Mouse (Mus musculus) CH12.LX (cell line): ENCODE measurements around the gene Palm2. TPM values are rescaled to one million over a fixed set of nuclear protein-coding genes. Genes with fewer than 3 reads are reported as not detected.

Experiments
- DNase-seq: peaks from one replicate; pipeline ENCODE4 v3.0.0-alpha.2; 2013; ENCODE audit errors: extremely low read depth
- H3K27ac ChIP-seq: 2 replicates; pipeline ENCODE4 v1.5.1; 2012; ENCODE audit warnings: low read depth, mild to moderate bottlenecking, control low read depth, moderate library complexity; ENCODE audit not compliant: insufficient read depth
- H3K27me3 ChIP-seq: replicated peaks from 2 replicates; pipeline ENCODE3; 2012; ENCODE audit warnings: inconsistent platforms
- H3K36me3 ChIP-seq, 2 experiments: replicated peaks in 1 of 2; 2 replicates each; pipeline versions ENCODE3 to v1.6.1; 2012; ENCODE audit warnings: inconsistent platforms in 1 of 2, low read length in 1 of 2, mild to moderate bottlenecking in 1 of 2, mixed read lengths in 1 of 2, moderate library complexity in 1 of 2; ENCODE audit not compliant: control insufficient read depth in 1 of 2, insufficient read depth in 1 of 2
- H3K4me1 ChIP-seq, 2 experiments: 2 replicates each; pipeline ENCODE4 v1.6.1; 2012; ENCODE audit warnings: inconsistent platforms in 1 of 2, moderate library complexity in 1 of 2; ENCODE audit not compliant: insufficient read depth in 2 of 2, control insufficient read depth in 1 of 2
- H3K4me2 ChIP-seq: 2 replicates; pipeline ENCODE4 v1.6.1; 2012; ENCODE audit warnings: low read depth, mild to moderate bottlenecking, control low read depth; ENCODE audit not compliant: poor library complexity, insufficient read depth, severe bottlenecking
- H3K4me3 ChIP-seq, 3 experiments: fragments of 150-350 bp in 1 of 3; sonication (generic) in 1 of 3; replicated peaks in 1 of 3; 2 replicates each; pipeline versions ENCODE3 to v1.5.1; 2011 to 2012; ENCODE audit warnings: low read depth in 2 of 3, low read length in 2 of 3, mild to moderate bottlenecking in 2 of 3, moderate library complexity in 2 of 3, control low read depth in 1 of 3, improper control_type of control experiment in 1 of 3, inconsistent platforms in 1 of 3, mixed read lengths in 1 of 3; ENCODE audit not compliant: poor library complexity in 1 of 3
- H3K79me2 ChIP-seq: replicated peaks from 2 replicates; pipeline ENCODE4 v1.6.1; 2012; ENCODE audit warnings: mild to moderate bottlenecking, moderate library complexity; ENCODE audit not compliant: control insufficient read depth, poor library complexity, insufficient read depth, severe bottlenecking; ENCODE audit errors: extremely low read depth
- H3K9ac ChIP-seq: 2 replicates; pipeline ENCODE4 v1.6.1; 2012; ENCODE audit warnings: low read depth, mild to moderate bottlenecking, control low read depth, moderate library complexity; ENCODE audit not compliant: insufficient read depth
- H3K9me3 ChIP-seq: replicated peaks from 2 replicates; pipeline ENCODE3; 2012; ENCODE audit warnings: low read length, inconsistent platforms, mixed read lengths
- E2F4 ChIP-seq: IDR thresholded peaks from 2 replicates; pipeline ENCODE4 v1.6.1; 2011; ENCODE audit warnings: low read depth, low read length, improper control_type of control experiment; ENCODE audit not compliant: insufficient replicate concordance
- ELF1 ChIP-seq: IDR thresholded peaks from 2 replicates; pipeline ENCODE4 v1.6.1; 2014; ENCODE audit warnings: low read depth, mild to moderate bottlenecking, inconsistent platforms, low read length, improper control_type of control experiment
- EP300 ChIP-seq: IDR thresholded peaks from 2 replicates; pipeline ENCODE4 v1.6.1; 2011; ENCODE audit warnings: low read length, improper control_type of control experiment
- GABPA ChIP-seq: IDR thresholded peaks from 2 replicates; pipeline ENCODE4 v1.6.1; 2012; ENCODE audit warnings: low read depth, low read length, improper control_type of control experiment, inconsistent platforms; ENCODE audit not compliant: insufficient replicate concordance
- HCFC1 ChIP-seq: IDR thresholded peaks from 2 replicates; pipeline ENCODE4 v1.6.1; 2012; ENCODE audit warnings: low read depth, mild to moderate bottlenecking, inconsistent platforms, low read length, improper control_type of control experiment
- JUN ChIP-seq: IDR thresholded peaks from 2 replicates; pipeline ENCODE4 v1.6.1; 2011; ENCODE audit warnings: low read depth, mild to moderate bottlenecking, low read length, improper control_type of control experiment, moderate library complexity; ENCODE audit not compliant: insufficient read depth
- JUND ChIP-seq: conservative IDR thresholded peaks from 2 replicates; pipeline ENCODE4 v1.6.1; 2011; ENCODE audit warnings: low read depth, low read length, improper control_type of control experiment
- KAT2A ChIP-seq: IDR thresholded peaks from 2 replicates; pipeline ENCODE4 v1.6.1; 2012; ENCODE audit warnings: low read length, improper control_type of control experiment, inconsistent platforms; ENCODE audit not compliant: insufficient replicate concordance
- MAFK ChIP-seq: IDR thresholded peaks from 2 replicates; pipeline ENCODE4 v1.6.1; 2011; ENCODE audit warnings: low read length, improper control_type of control experiment; ENCODE audit not compliant: insufficient replicate concordance
- MAX ChIP-seq: IDR thresholded peaks from 2 replicates; pipeline ENCODE4 v1.6.1; 2011; ENCODE audit warnings: low read length, improper control_type of control experiment
- MAZ ChIP-seq: IDR thresholded peaks from 2 replicates; pipeline ENCODE4 v1.6.1; 2012; ENCODE audit warnings: low read depth, mild to moderate bottlenecking, inconsistent platforms, low read length, improper control_type of control experiment, moderate library complexity
- MYC ChIP-seq: IDR thresholded peaks from 2 replicates; pipeline ENCODE4 v1.6.1; 2011; ENCODE audit warnings: low read depth, mild to moderate bottlenecking, improper control_type of control experiment, low read length
- PAX5 ChIP-seq: IDR thresholded peaks from 2 replicates; pipeline ENCODE4 v1.6.1; 2012; ENCODE audit warnings: low read length, inconsistent platforms, mixed read lengths
- POLR2A ChIP-seq: IDR thresholded peaks from 2 replicates; pipeline ENCODE4 v1.6.1; 2011; ENCODE audit warnings: low read depth, mild to moderate bottlenecking, improper control_type of control experiment, low read length
- POLR2AphosphoS2 ChIP-seq: IDR thresholded peaks from 2 replicates; pipeline ENCODE4 v1.6.1; 2011; ENCODE audit warnings: low read depth, low read length, improper control_type of control experiment
- RAD21 ChIP-seq: IDR thresholded peaks from 2 replicates; pipeline ENCODE4 v1.6.1; 2011; ENCODE audit warnings: low read depth, mild to moderate bottlenecking, low read length, improper control_type of control experiment, moderate library complexity
- RCOR1 ChIP-seq: conservative IDR thresholded peaks from 2 replicates; pipeline ENCODE4 v1.6.1; 2012; ENCODE audit warnings: low read depth, mild to moderate bottlenecking, inconsistent platforms, low read length, improper control_type of control experiment
- SIN3A ChIP-seq: IDR thresholded peaks from 2 replicates; pipeline ENCODE4 v1.6.1; 2012; ENCODE audit warnings: low read length, improper control_type of control experiment, inconsistent platforms
- SMC3 ChIP-seq: IDR thresholded peaks from 2 replicates; pipeline ENCODE4 v1.6.1; 2011; ENCODE audit warnings: low read depth, low read length, improper control_type of control experiment
- TCF12 ChIP-seq: IDR thresholded peaks from 2 replicates; pipeline ENCODE4 v1.6.1; 2014; ENCODE audit warnings: low read depth, mild to moderate bottlenecking, inconsistent platforms, low read length, improper control_type of control experiment
- USF1 ChIP-seq: IDR thresholded peaks from 2 replicates; pipeline ENCODE4 v1.6.1; 2014; ENCODE audit warnings: low read depth, mild to moderate bottlenecking, inconsistent platforms, low read length, improper control_type of control experiment
- USF2 ChIP-seq: conservative IDR thresholded peaks from 2 replicates; pipeline ENCODE4 v1.6.1; 2011; ENCODE audit warnings: low read depth, low read length, improper control_type of control experiment
- ZC3H11A ChIP-seq: IDR thresholded peaks from 2 replicates; pipeline ENCODE4 v1.6.1; 2012; ENCODE audit warnings: low read depth, mild to moderate bottlenecking, inconsistent platforms, low read length, improper control_type of control experiment
- ZKSCAN1 ChIP-seq: IDR thresholded peaks from 2 replicates; pipeline ENCODE4 v1.6.1; 2012; ENCODE audit warnings: low read depth, inconsistent platforms, low read length, improper control_type of control experiment, borderline replicate concordance
- ZMIZ1 ChIP-seq: IDR thresholded peaks from 2 replicates; pipeline ENCODE4 v1.6.1; 2012; ENCODE audit warnings: low read depth, mild to moderate bottlenecking, inconsistent platforms, low read length, improper control_type of control experiment
- ZNF384 ChIP-seq: IDR thresholded peaks from 2 replicates; pipeline ENCODE4 v1.6.1; 2012; ENCODE audit warnings: low read depth, low read length, improper control_type of control experiment, inconsistent platforms
- dilution Hi-C: fragments of 300-500 bp; cut with MboI; formaldehyde crosslinking; loops from 2 replicates; pipeline ENCODE4 v1.14.3; 2020; ENCODE audit warnings: low sequenced_read_pairs; ENCODE audit not compliant: extremely low pct_unique_long_range_greater_than_20kb, extremely low pct_ligation_motif_present
- in situ Hi-C: fragments of 300-500 bp; cut with MboI; formaldehyde crosslinking; loops from 3 replicates; pipeline ENCODE4 v1.14.3; 2019; ENCODE audit warnings: low sequenced_read_pairs, low pct_ligation_motif_present, low pct_unique_long_range_greater_than_20kb, mixed read lengths
- polyA plus RNA-seq: library from polyadenylated mRNA; unstranded; fragments of >175 nt; gene quantifications from 2 replicates; pipeline ENCODE4 v1.2.1, GENCODE M21; 2012; ENCODE audit warnings: low read depth; ENCODE audit not compliant: insufficient read length
- total RNA-seq, 2 experiments: library from RNA; depleted of rRNA; stranded (reverse); fragments of 300-350 nt in 1 of 2; fragments of >200 nt in 1 of 2; gene quantifications; 2 replicates each; pipeline ENCODE4 v1.2.3; 2012 to 2014

Palm2 gene
- total and polyA plus RNA-seq, 3 experiments: not detected

DNA sequence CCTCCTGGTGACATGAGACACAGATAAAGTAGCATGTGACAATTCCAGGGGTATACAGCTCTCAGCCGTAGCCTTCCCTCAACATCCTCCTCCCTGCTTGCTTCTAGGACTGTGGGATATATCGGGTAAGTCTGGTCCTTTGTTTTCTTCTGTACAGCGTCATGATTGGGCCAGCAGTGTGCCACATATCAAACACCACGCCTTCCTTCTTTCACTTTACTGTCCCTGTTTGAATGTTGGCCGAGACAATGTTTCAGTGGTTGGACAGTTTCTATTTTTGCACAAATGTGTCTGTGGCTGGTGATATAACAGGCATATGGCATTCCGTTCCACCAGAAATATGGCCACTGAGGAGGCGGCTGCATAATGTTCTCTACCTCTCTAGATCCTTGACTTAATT, 188.8 kb downstream of the Palm2 start:
- Histone ChIP-seq H3K4me1 (no peaks in the 10 kb centered on the region), H3K27me3 (no peaks in the 10 kb centered on the region), H3K9me3 (peaks cover 2% of the 10 kb centered on the region), H3K9ac (no peak overlapping the region), H3K27ac (no peak overlapping the region), H3K4me2 (peak overlapping the region; percentile 30), H3K79me2 (no peaks in the 10 kb centered on the region), H3K36me3 (no peaks in the 10 kb centered on the region), H3K4me3 (no peak overlapping the region)
- TF ChIP-seq ZKSCAN1 (no peak), KAT2A (no peak), ELF1 (no peak), USF2 (no peak)
- in situ Hi-C loops: loop anchor here (25.0 kb wide), 1 partner anchor 161 kb away; no protein-coding TSS in a partner anchor
- dilution Hi-C loops: no loop called here
- no peak for DNase-seq

DNA sequence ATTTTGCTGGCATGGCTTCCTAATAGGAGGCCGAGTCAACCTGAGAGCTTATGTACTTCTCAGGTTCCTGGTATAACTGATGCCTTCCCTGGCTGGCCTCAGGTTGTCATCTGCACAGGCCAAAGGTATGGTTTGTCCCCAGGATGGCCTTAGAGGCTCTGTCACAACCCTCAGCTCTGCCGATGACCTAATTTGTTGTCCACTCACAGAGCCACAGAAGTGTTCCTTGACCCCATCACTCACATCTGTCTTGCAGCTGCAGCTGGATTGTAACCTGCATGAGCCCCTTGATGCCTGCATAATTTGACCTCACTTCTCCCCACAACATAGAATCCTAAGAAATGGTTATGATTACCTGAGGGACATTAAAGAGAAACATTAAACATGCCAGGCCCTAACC, 190.8 kb downstream of the Palm2 start:
- TF ChIP-seq TCF12: no peak
- no peak for TF ChIP-seq HCFC1
- TF ChIP-seq MAFK: no peak
- no peak for TF ChIP-seq E2F4
- TF ChIP-seq ZMIZ1: no peak
- no peak for TF ChIP-seq USF1
- TF ChIP-seq POLR2AphosphoS2: no peak
- no peak for TF ChIP-seq JUND
- no peak for TF ChIP-seq EP300
- TF ChIP-seq RCOR1: no peak
- no peak for TF ChIP-seq ZC3H11A
- TF ChIP-seq POLR2A: no peak
- TF ChIP-seq, all 38 proteins: peak for 0
- no peaks in the 10 kb centered on the region for H3K79me2 ChIP-seq
- H3K36me3 ChIP-seq: no peaks in the 10 kb centered on the region
- no peaks in the 10 kb centered on the region for H3K9me3 ChIP-seq
- H3K9ac ChIP-seq: no peak overlapping the region
- no peak overlapping the region for H3K27ac ChIP-seq
- no peaks in the 10 kb centered on the region for H3K27me3 ChIP-seq
- in situ Hi-C loops (loop anchor here (25.0 kb wide), 1 partner anchor 163 kb away; no protein-coding TSS in a partner anchor), dilution Hi-C loops (no loop called here)
- no peak overlapping the region for H3K4me3 ChIP-seq
- no peak overlapping the region for H3K4me2 ChIP-seq
- DNase-seq: no peak
- H3K4me1 ChIP-seq: no peaks in the 10 kb centered on the region

DNA sequence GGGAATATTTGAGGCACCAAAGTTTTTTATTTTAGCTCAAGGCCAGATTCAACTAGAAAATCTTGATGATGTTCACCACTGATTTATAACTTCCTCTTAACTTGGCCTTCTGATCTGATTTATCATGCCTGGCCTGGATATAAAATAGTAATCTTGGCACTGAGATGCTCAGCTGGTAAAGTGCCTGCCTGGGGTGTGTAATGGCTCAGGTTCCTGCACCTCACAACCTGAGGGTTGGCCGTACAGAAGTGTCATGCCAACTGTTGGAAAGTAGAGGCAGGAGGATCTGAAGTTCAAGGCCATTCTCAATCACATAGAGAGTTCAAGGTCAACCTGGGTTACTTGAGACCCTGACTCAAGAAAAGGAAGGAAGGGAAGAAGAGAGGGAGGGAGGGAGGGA, 191.3 kb downstream of the Palm2 start:
- Histone ChIP-seq H3K27ac (no peak overlapping the region), H3K9ac (no peak overlapping the region), H3K27me3 (no peaks in the 10 kb centered on the region), H3K36me3 (no peaks in the 10 kb centered on the region), H3K4me2 (no peak overlapping the region), H3K9me3 (no peaks in the 10 kb centered on the region), H3K4me3 (no peak overlapping the region), H3K4me1 (no peaks in the 10 kb centered on the region), H3K79me2 (no peaks in the 10 kb centered on the region)
- TF ChIP-seq GABPA (no peak), SMC3 (no peak), MAZ (no peak), ZNF384 (no peak), KAT2A (no peak), POLR2AphosphoS2 (no peak), RAD21 (no peak), MAX (no peak), JUN (no peak), MYC (no peak), RCOR1 (no peak), PAX5 (no peak), SIN3A (no peak)
- in situ Hi-C loops: no loop called here
- dilution Hi-C loops: no loop called here
- DNase-seq: no peak
